Mouse (Mus musculus): Measurements from ENCODE around the gene Luc7l2.

DNA sequence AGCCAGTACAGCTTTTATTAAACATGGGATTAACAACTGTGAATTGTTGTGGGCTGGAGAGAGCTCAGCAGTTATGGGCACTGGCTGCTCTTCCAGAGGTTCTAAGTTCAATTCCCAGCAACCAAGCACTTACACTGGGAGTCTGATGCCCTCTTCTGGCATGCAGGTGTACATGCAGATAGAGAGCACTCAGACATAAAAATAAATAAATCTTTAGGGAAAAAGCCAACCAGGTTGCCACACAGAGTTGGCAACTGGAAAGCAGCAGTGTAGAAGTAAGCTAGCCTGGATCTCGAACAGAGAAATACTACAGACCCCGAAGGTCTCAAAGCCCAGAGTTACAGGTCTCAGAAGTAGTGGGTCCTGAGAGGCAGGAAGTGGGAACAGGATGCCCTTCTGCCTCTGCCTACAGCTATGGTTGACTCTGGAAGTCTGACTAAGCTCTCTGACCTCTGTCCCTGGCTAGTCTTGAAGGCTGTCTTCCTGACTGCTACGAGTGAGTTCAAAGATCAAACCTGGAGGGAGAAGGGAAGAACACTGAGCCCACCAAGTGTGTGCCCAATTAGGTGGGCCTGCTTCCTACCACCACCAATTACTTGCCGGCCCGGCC is 19.8 kb upstream of the Luc7l2 start:
- TF ChIP-seq CTCF (IDR thresholded peaks at IDR 0.05; ENCODE audit: extremely low read depth, insufficient read depth, low read length) (peak; percentile 53), POLR2A (IDR thresholded peaks at IDR 0.05; ENCODE audit: extremely low read depth, insufficient read depth, low read length) (no peak)
